Mouse (Mus musculus) cerebral cortex, adult 2 months (tissue): ENCODE results near the gene Baiap2.

Experiments used
- WGBS: fragments of 180-500 bp; shearing (Covaris S2); methylation state at CpG from one replicate; pipeline ENCODE4 v1.1.7; 2018; 5-methylcytosine and 5-hydroxymethylcytosine counted together

The Baiap2 gene

DNA sequence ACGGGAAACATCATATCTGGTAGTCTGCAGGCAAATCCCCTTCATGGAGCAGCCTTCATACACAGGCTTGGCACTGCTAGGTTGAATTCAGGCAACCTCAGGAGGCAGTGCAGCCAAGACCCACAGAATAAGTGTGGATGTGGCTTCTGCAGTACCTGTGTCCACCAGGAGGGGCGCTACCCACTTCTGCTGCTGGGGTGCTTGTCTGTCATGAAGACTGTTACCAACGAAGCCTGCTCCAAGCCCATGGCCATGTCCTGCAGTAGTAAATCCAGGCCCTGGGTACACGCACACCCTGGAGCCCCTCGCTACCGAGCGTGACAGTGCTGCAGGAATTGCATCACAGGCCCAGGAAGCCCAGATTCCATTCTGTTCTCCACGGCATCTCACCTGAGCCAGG lies 22.7 kb upstream of the Baiap2 start:
- WGBS = 69% methylated on average over 8 of the region's 8 CpGs

DNA sequence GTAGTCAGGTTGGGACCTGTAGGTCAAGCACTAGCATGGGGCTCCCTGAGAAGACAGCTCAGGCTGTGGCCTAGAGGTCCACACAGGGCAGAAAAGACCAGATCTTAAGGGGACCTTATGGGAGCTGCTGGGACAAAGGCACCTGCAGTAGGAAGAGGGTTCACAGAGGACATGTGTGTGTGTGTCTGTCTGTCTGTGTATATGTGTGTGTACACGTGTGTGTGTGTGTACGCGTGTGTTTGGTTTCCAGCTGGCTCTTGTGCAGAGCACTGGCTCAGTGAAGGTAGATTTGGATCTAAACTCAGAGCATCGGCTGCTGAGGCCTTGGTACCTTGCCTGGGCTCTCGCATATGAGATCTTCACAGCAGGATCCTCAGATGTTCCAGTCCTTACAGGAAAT lies 21.9 kb upstream of the Baiap2 start:
- WGBS = 72% methylated on average over 5 of the region's 5 CpGs

GRCm38 (mm10) chr11:119925176-119925575 lies 17.4 kb upstream of the Baiap2 start:
- 82% methylated on average over 5 of the region's 5 CpGs for WGBS

GRCm38 (mm10) chr11:119926762-119927161 lies 15.8 kb upstream of the Baiap2 start:
- 64% methylated on average over 5 of the region's 5 CpGs for WGBS

- 26% methylated on average over 16 of the region's 16 CpGs for WGBS
These were observed 14.4 kb upstream of the Baiap2 start for GRCm38 (mm10) chr11:119928023-119928681.

DNA sequence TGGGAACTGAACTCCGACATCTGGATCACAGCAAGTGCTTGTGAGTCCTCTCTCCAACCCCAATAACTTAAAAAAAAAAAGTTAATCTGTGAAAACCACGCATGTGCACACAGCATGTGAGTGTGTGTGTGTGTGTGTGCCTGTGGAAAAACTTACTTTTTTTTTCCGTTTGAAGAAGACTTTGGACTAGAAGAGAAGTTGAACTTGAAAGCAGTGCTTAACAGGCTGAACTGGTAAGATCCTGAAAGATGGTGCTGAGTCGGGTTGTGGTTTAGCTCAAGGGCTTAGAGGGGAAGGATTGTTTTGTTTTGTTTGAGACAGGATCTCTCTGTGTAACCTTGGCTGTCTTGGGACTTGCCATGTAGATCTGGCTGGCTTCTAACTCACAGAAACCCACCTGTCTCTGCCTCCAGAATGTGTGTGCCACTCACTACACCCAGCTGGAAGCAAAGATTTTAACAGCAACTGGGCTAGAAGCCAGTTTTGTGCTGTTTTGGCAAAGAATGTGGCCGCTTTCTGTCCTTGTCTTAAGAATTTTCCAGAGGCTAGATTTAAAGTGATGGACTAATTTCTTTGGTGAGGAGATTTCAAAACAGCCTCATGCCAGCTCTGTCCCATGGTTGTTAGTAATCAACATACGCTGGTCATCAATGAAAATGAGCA lies 12.8 kb upstream of the Baiap2 start:
- WGBS = 70% methylated on average over 6 of the region's 6 CpGs

DNA sequence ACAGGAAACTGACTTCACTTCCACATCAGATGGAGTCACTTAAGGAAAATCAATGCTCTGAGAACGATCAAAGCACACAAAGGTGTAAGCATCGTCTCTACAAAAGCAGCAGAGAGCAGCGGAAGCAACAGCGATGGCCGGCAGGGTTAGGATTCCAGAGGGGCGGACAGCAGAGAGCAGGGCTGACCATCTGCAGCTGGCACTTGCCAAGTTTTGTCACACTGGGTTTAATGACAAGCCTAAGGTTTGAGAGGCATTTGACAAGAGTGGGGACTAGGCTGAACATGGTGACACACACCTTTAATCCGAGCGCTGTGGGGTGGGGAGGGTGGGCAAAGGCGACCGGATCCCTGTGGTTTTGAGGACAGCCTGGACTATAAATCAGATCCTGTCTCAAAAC lies 10.8 kb upstream of the Baiap2 start:
- WGBS = 54% methylated on average over 10 of the region's 10 CpGs

DNA sequence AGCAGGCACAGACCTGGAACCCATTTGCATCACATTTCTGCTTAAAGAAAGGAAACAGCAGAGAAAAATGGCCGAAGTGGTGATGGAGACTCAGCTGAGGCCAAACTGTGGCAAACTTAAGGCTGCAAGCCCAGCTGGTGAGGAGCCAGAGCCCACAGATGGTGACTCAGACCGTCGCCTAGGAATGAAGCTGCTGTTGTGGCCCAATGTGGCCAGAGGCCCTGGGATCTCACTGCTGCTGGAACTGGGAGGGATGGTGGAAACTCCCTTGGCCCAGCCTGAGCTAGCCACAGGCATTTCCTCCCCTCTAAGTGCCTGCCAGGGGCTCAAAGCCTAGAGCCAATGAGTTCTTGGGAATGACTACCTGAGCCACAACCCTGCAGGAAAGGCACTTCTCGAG lies 9.4 kb upstream of the Baiap2 start:
- 29% methylated on average over 4 of the region's 4 CpGs for WGBS

GRCm38 (mm10) chr11:119933819-119934583 lies 8.6 kb upstream of the Baiap2 start:
- 81% methylated on average over 8 of the region's 8 CpGs for WGBS

GRCm38 (mm10) chr11:119934773-119935172 lies 7.8 kb upstream of the Baiap2 start:
- 52% methylated on average over 8 of the region's 8 CpGs for WGBS

DNA sequence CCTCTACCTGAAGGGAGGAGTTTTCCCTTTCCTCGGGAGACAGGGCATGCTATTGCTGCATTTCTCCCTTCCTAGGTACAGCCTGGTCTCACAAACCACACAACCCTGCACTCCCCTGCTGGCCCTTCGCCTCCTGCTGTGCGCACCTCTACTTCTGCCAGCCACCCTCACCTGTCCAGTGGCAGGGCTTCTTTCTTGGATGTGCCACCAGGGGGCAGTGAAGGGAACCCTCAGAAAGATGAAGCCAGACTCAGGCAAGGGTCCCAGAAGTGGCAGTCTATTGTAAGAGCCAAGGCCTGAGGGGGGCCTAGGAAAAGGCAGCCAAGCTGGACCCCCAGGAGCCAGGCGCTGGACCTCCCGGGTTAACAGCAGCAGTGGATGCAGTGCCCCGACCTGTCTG lies 7.1 kb upstream of the Baiap2 start:
- 35% methylated on average over 6 of the region's 6 CpGs for WGBS

DNA sequence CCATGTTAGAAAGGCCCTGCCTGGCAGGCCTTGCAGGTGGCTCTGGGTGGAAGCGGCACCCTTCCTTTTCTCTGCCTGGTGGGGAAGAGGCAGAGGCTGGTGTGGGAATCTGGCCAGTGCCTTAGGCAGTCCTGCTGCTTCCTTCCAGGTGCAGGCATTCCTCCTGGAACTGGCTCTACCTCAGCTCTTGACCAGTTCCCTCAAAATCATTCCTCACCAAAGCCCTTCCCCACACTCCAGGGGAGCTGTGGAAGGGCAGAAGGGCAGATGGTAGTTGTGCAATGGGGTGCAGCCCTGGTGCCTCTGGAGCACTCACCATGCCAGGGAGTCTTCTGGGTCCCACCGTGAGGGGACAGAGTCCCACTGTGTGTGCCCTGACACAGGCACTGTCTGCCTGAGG lies 6.1 kb upstream of the Baiap2 start:
- 27% methylated on average over 2 of the region's 2 CpGs for WGBS

DNA sequence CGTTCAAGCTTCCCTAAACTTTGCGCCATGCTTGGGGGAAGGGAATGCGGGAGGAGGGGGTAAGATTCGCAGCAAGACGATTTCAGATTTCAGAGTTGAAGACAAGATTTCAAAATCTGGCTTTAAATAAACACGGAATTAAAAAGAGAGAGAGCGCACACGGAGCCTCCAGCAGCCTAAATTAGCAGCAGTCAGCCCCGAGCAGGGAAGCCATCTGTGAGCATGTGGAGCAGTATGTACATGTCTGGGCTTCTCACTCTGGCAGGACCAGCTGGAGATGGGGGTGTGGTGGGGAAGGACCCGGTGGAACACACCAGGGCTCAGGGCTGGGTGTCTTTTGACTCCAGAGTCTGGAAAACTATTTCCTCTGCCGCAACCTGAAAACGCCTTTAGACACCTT lies 5.3 kb upstream of the Baiap2 start:
- 28% methylated on average over 12 of the region's 12 CpGs for WGBS

- 44% methylated on average over 19 of the region's 19 CpGs for WGBS
These were observed 4.6 kb upstream of the Baiap2 start for GRCm38 (mm10) chr11:119937772-119938502.

DNA sequence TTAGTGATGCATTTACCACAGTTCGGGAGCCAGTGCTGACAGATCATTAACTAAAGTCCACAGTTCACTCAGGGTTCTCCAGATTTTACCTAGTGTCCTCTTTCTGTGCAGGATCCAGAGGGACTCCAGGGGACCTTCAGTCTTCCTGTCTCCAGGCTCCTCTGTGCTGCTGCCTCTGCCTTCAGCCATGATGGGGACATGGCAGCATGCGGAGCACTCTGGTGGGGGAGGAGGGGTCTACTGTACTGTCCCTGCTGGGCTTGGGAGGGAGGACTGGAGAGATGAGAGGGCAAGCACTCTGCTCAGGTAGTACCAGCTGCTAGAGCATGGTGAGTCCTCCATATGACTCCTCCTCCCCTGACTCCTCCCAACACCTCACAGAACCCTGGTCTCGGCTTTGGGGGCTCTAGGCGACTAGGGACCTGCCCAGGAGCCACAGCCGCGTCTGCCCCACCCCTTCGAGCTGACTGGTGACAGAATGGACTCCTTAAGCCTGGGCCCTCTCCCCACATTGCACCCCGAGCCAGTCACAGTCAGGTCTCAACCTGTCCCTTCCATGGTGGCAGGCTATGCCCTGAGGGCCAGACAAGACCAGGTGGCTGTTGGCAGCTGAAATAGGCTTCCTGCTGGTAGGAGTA lies 3.4 kb upstream of the Baiap2 start:
- WGBS = 55% methylated on average over 8 of the region's 8 CpGs

- 56% methylated on average over 4 of the region's 4 CpGs for whole genome bisulfite sequencing
These were observed 2.9 kb upstream of the Baiap2 start for GRCm38 (mm10) chr11:119939711-119940106.

GRCm38 (mm10) chr11:119940142-119940541 lies 2.4 kb upstream of the Baiap2 start:
- 45% methylated on average over 11 of the region's 11 CpGs for WGBS

GRCm38 (mm10) chr11:119941794-119942193 lies 769 bp upstream of the Baiap2 start:
- WGBS = 15% methylated on average over 8 of the region's 8 CpGs

DNA sequence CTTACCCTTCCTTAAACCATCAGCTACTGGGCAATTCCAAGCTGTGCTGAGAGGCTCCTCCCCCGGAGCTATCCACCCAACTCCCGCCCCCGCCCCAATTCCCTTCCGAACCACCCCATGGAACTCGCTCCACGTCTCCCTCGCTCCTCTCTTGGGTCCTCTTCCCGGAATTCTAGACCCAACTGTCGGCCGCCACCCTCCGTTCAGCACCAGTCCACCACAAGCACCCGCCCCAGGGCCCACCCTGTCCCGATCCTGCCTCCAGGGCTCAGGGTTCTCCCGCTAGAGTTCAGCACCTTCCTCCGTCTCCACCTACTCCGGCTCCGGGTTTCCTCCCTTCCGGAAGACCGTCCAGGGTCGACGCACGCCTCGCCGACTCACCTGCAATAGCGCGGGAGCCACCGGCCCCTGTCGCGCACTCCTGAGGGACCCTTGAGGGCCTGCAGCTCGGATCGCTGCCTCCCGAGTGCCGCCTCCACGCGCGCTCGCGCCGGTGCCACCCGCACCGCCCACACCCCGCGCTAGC lies 299 bp upstream of the Baiap2 start:
- 1% methylated on average over 43 of the region's 43 CpGs for WGBS

DNA sequence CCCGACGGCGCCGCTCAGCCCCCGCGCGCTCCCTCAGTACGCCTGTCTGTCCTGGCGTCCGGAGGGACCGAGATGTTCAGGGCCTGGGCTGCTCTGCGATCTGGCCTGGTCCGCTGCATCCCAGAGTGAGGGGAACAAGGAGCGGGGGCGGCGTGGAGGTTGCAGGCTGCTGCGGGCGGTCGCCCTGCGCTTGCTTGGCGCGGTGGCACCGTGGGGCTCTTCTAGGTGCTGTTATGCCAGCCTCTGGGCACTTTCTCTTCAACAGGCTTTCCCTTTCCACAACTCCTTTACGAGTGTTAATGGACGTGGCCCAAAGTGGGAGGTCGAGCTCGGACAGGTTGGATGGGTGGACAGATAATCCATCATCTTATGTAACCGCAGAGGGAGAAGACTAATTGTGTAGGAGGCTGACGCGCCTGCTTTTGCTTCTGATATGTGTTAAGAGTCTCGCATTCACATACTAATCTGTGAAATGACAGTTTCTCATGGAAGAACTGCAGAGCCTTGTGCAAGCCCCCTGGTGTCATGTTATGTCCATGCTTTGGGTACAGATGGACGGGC lies 945 bp downstream of the Baiap2 start:
- WGBS = 6% methylated on average over 32 of the region's 32 CpGs

GRCm38 (mm10) chr11:119945343-119945742 lies 2.8 kb downstream of the Baiap2 start:
- 29% methylated on average over 7 of the region's 7 CpGs for WGBS
